Mouse (Mus musculus): ENCODE data around the gene Chit1.

GRCm38 (mm10) chr1:134100401-134100800 is 10.6 kb upstream of the Chit1 start:
- TF ChIP-seq CTCF (IDR thresholded peaks at IDR 0.05; ENCODE audit: low read depth) = no peak
- TF ChIP-seq EP300 (IDR thresholded peaks at IDR 0.05; ENCODE audit: low read depth) = no peak

All from liver, embryonic 14.5 days (tissue).